In genomic region chr3:121506175-121506574, GRCm38 (mm10) we compare ENCODE assay signal across 12 mouse cellular contexts. TPM values are rescaled to one million over a fixed set of nuclear protein-coding genes. Genes with fewer than 3 reads are reported as not detected.
"Had no signal": no experiment of that assay in that cellular context is flagged by ENCODE, and none has a peak within 500 bp of the region (broad histone marks: within the 10 kb centered on the region; RNA-seq: fewer than 3 reads in every experiment).

No protein-coding gene starts in this region.

- H3K4me3 ChIP-seq: liver, embryonic 13.5 days; megakaryocyte, embryonic 14.5 days; midbrain, embryonic 12.5 days had no signal

- DNase-seq: kidney, adult 2 months; kidney, postnatal 10 days; kidney, postnatal 36 days; liver, embryonic 13.5 days; lung, postnatal 10 days; thymus, postnatal 25 days had no signal

- H3K9me3 ChIP-seq: liver, embryonic 13.5 days; midbrain, embryonic 12.5 days had no signal

- H3K36me3 ChIP-seq: liver, embryonic 13.5 days; midbrain, embryonic 12.5 days had no signal

- H3K9ac ChIP-seq: liver, embryonic 13.5 days; midbrain, embryonic 12.5 days had no signal

- H3K4me2 ChIP-seq: liver, embryonic 13.5 days; midbrain, embryonic 12.5 days had no signal

- ATAC-seq: hindbrain, embryonic 16.5 days; inflammation-experienced regulatory T-cells, adult 6 months; intestine, embryonic 16.5 days had no signal

- H3K27ac ChIP-seq: liver, embryonic 13.5 days; midbrain, embryonic 12.5 days had no signal

- H3K27me3 ChIP-seq: liver, embryonic 13.5 days; midbrain, embryonic 12.5 days had no signal

RNA-seq across cellular contexts. Expression of gene Slc44a3, which starts 26.0 kb away (rescaled TPM):
- total RNA-seq: left cerebral cortex, postnatal 25 days had no signal
- polyA plus RNA-seq: inflammation-experienced regulatory T-cells, adult 6 months had no signal
